Mouse (Mus musculus) hindbrain, embryonic 12.5 days (tissue): ENCODE results near the gene Atp2c2. TPM values are rescaled to one million over a fixed set of nuclear protein-coding genes. Genes with fewer than 3 reads are reported as not detected.
A peak's percentile ranks its signal among the peaks of the same experiment; 100 is the strongest.

Experiments used
- ATAC-seq: fragments of 200-750 bp; cut with Nextera tagmentation; 2 replicates; pipeline ENCODE4 v1.8.0; 2017; ENCODE audit warnings: moderate TSS enrichment; ENCODE audit not compliant: low FRiP score
- H3K27ac ChIP-seq: fragments of 300-500 bp; sonication (generic); 2 replicates; pipeline ENCODE4 v1.5.1; 2016; ENCODE audit warnings: mild to moderate bottlenecking
- H3K27me3 ChIP-seq: fragments of 300-500 bp; sonication (generic); 2 replicates; pipeline ENCODE4 v1.6.1; 2016; ENCODE audit warnings: mild to moderate bottlenecking
- H3K36me3 ChIP-seq: fragments of 300-500 bp; sonication (generic); 2 replicates; pipeline ENCODE4 v1.6.1; 2016; ENCODE audit warnings: mild to moderate bottlenecking
- H3K4me1 ChIP-seq: fragments of 300-500 bp; sonication (generic); 2 replicates; pipeline ENCODE4 v1.6.1; 2016
- H3K4me2 ChIP-seq: fragments of 300-500 bp; sonication (generic); replicated peaks from 2 replicates; pipeline ENCODE4 v1.6.1; 2016; ENCODE audit warnings: mild to moderate bottlenecking
- H3K4me3 ChIP-seq: fragments of 300-500 bp; sonication (generic); 2 replicates; pipeline ENCODE4 v1.5.1; 2016; ENCODE audit warnings: mild to moderate bottlenecking
- H3K9ac ChIP-seq: fragments of 300-500 bp; sonication (generic); 2 replicates; pipeline ENCODE4 v1.6.1; 2016; ENCODE audit warnings: mild to moderate bottlenecking, moderate library complexity
- H3K9me3 ChIP-seq: fragments of 300-500 bp; sonication (generic); replicated peaks from 2 replicates; pipeline ENCODE4 v1.6.1; 2016; ENCODE audit warnings: mild to moderate bottlenecking
- WGBS: fragments of 180-500 bp; shearing (Covaris S2); methylation state at CpG from one replicate; pipeline ENCODE4 v1.1.7; 2016; 5-methylcytosine and 5-hydroxymethylcytosine counted together
- polyA plus RNA-seq: library from polyadenylated mRNA; unstranded; fragments of >200 nt; fragmentation: Nextera tagmentation; extraction: Ambion mirVana; gene quantifications from 2 replicates; pipeline ENCODE4 v1.2.1, GENCODE M21; 2016

Atp2c2 gene
- polyA plus RNA-seq, 1 experiment from 2014 or later: 0.88 TPM

GRCm38 (mm10) chr8:119755238-119756146 lies 55.7 kb downstream of the Atp2c2 start:
- peak; percentile 42; the same call in 1 of the 2 replicates for ATAC-seq
- Histone ChIP-seq H3K36me3 (no peaks in the 10 kb centered on the region), H3K27me3 (peaks cover 8% of the 10 kb centered on the region), H3K4me3 (peak overlapping the region; percentile 5; the same call in 1 of the 2 replicates), H3K9ac (no peak overlapping the region), H3K4me2 (peak overlapping the region; percentile 37), H3K9me3 (no peaks in the 10 kb centered on the region), H3K4me1 (peaks cover 18% of the 10 kb centered on the region), H3K27ac (no peak overlapping the region)
- 22% methylated on average over 28 of the region's 28 CpGs for WGBS

- peaks cover 8% of the 10 kb centered on the region for H3K27me3 ChIP-seq
- peaks cover 18% of the 10 kb centered on the region for H3K4me1 ChIP-seq
- H3K9me3 ChIP-seq: no peaks in the 10 kb centered on the region
- H3K36me3 ChIP-seq: 0 out of 2 replicates have a peak, but pooled peaks cover under 1% of the 10 kb centered on the region
- H3K27ac ChIP-seq: no peak overlapping the region
- no peak overlapping the region for H3K9ac ChIP-seq
- peak overlapping the region; percentile 37 for H3K4me2 ChIP-seq
- no peak for ATAC-seq
- H3K4me3 ChIP-seq: no peak overlapping the region
- WGBS: 61% methylated on average over 2 of the region's 2 CpGs
These were observed 56.3 kb downstream of the Atp2c2 start for GRCm38 (mm10) chr8:119756147-119756461.

- H3K36me3 ChIP-seq: peaks cover 5% of the 10 kb centered on the region; the same call in 1 of the 2 replicates
- H3K4me1 ChIP-seq: peaks cover 18% of the 10 kb centered on the region
- no peak for ATAC-seq
- no peaks in the 10 kb centered on the region for H3K9me3 ChIP-seq
- WGBS: 54% methylated on average over 5 of the region's 5 CpGs
- no peak overlapping the region for H3K4me3 ChIP-seq
- no peak overlapping the region for H3K4me2 ChIP-seq
- H3K9ac ChIP-seq: no peak overlapping the region; the same call in 1 of the 2 replicates
- no peak overlapping the region for H3K27ac ChIP-seq
- peaks cover 8% of the 10 kb centered on the region for H3K27me3 ChIP-seq
These were observed 56.7 kb downstream of the Atp2c2 start for GRCm38 (mm10) chr8:119756538-119756937.

- Histone ChIP-seq H3K4me1 (peaks cover 8% of the 10 kb centered on the region), H3K4me2 (no peak overlapping the region), H3K27ac (no peak overlapping the region), H3K27me3 (0 out of 2 replicates have a peak, but pooled peaks cover 4% of the 10 kb centered on the region), H3K36me3 (peaks cover 35% of the 10 kb centered on the region), H3K9me3 (no peaks in the 10 kb centered on the region), H3K4me3 (no peak overlapping the region), H3K9ac (no peak overlapping the region)
- ATAC-seq: no peak
- 90% methylated on average over 11 of the region's 11 CpGs for WGBS
These were observed 61.9 kb downstream of the Atp2c2 start for GRCm38 (mm10) chr8:119761692-119762091.

GRCm38 (mm10) chr8:119762226-119763220 lies 62.7 kb downstream of the Atp2c2 start:
- H3K4me3 ChIP-seq: no peak overlapping the region
- ATAC-seq: no peak
- H3K27me3 ChIP-seq: no peaks in the 10 kb centered on the region
- no peak overlapping the region for H3K4me2 ChIP-seq
- H3K9ac ChIP-seq: no peak overlapping the region
- 91% methylated on average over 21 of the region's 21 CpGs for WGBS
- H3K9me3 ChIP-seq: no peaks in the 10 kb centered on the region
- no peak overlapping the region for H3K27ac ChIP-seq
- H3K36me3 ChIP-seq: peaks cover 42% of the 10 kb centered on the region
- H3K4me1 ChIP-seq: peaks cover 8% of the 10 kb centered on the region

GRCm38 (mm10) chr8:119765311-119765710 lies 65.5 kb downstream of the Atp2c2 start:
- no peak for ATAC-seq

GRCm38 (mm10) chr8:119765761-119766444 lies 66.1 kb downstream of the Atp2c2 start:
- Histone ChIP-seq H3K4me1 (no peaks in the 10 kb centered on the region), H3K9me3 (no peaks in the 10 kb centered on the region), H3K27ac (no peak overlapping the region), H3K27me3 (no peaks in the 10 kb centered on the region), H3K4me3 (no peak overlapping the region), H3K36me3 (peaks cover 50% of the 10 kb centered on the region), H3K9ac (no peak overlapping the region), H3K4me2 (no peak overlapping the region)
- 85% methylated on average over 22 of the region's 22 CpGs for WGBS
- no peak for ATAC-seq

More at GRCm38 (mm10) chr8:119765311-119765710, 65.5 kb downstream of the Atp2c2 start:
- Histone ChIP-seq H3K36me3 (peaks cover 49% of the 10 kb centered on the region), H3K4me1 (no peaks in the 10 kb centered on the region), H3K9me3 (no peaks in the 10 kb centered on the region), H3K27me3 (no peaks in the 10 kb centered on the region), H3K27ac (no peak overlapping the region), H3K4me2 (no peak overlapping the region), H3K4me3 (no peak overlapping the region), H3K9ac (no peak overlapping the region)
- 89% methylated on average over 10 of the region's 10 CpGs for WGBS

GRCm38 (mm10) chr8:119776668-119777245 lies 76.9 kb downstream of the Atp2c2 start:
- Histone ChIP-seq H3K4me1 (peaks cover 18% of the 10 kb centered on the region), H3K36me3 (0 out of 2 replicates have a peak, but pooled peaks cover 5% of the 10 kb centered on the region), H3K27ac (no peak overlapping the region), H3K4me3 (0 out of 2 replicates have a peak overlapping the region, but pooled peaks have one; percentile 59), H3K9ac (no peak overlapping the region), H3K27me3 (no peaks in the 10 kb centered on the region), H3K4me2 (no peak overlapping the region), H3K9me3 (no peaks in the 10 kb centered on the region)
- no peak for ATAC-seq
- WGBS: 86% methylated on average over 7 of the region's 7 CpGs

- peak; percentile 35 for ATAC-seq
- H3K9me3 ChIP-seq: no peaks in the 10 kb centered on the region
- peak overlapping the region; percentile 74 for H3K9ac ChIP-seq
- H3K27me3 ChIP-seq: no peaks in the 10 kb centered on the region
- H3K4me1 ChIP-seq: peaks cover 18% of the 10 kb centered on the region
- H3K4me3 ChIP-seq: peak overlapping the region; percentile 59
- no peaks in the 10 kb centered on the region for H3K36me3 ChIP-seq
- 20% methylated on average over 7 of the region's 7 CpGs for WGBS
- H3K27ac ChIP-seq: peak overlapping the region; percentile 83
- peak overlapping the region; percentile 87 for H3K4me2 ChIP-seq
These were observed 78.0 kb downstream of the Atp2c2 start for GRCm38 (mm10) chr8:119777765-119778164.

GRCm38 (mm10) chr8:119778263-119778662 lies 78.5 kb downstream of the Atp2c2 start, which contains the start of gene Tldc1:
Tldc1 (minus strand) TSS chr8:119778416.
- Histone ChIP-seq H3K36me3 (no peaks in the 10 kb centered on the region), H3K4me3 (peak within 1 kb of the TSS; percentile 59), H3K4me1 (peaks cover 18% of the 10 kb centered on the region), H3K4me2 (peak within 1 kb of the TSS; percentile 87), H3K27me3 (no peaks in the 10 kb centered on the region), H3K9ac (peak within 1 kb of the TSS; percentile 74), H3K9me3 (no peaks in the 10 kb centered on the region), H3K27ac (peak within 1 kb of the TSS; percentile 83)
- ATAC-seq: peak; percentile 97
- under 1% methylated on average over 18 of the region's 18 CpGs for WGBS
